In genomic region chr11:84516501-84517240, GRCm38 (mm10) we compare ENCODE assay signal across 22 mouse cellular contexts. TPM values are rescaled to one million over a fixed set of nuclear protein-coding genes. Genes with fewer than 3 reads are reported as not detected.
DNase-seq lines count a peak whose midpoint lies in the region; ATAC-seq lines count a peak whose summit lies in the region.
"Had no signal": no experiment of that assay in that cellular context is flagged by ENCODE, and none has a peak within 500 bp of the region (broad histone marks: within the 10 kb centered on the region; RNA-seq: fewer than 3 reads in every experiment).

No protein-coding gene starts in this region.

- peaks cover 63% of the 10 kb centered on the region for H3K27me3 ChIP-seq in hindbrain, embryonic 11.5 days (ENCODE audit: control insufficient read depth, insufficient read depth, low read length)
- peaks cover 79% of the 10 kb centered on the region for H3K27me3 ChIP-seq in hindbrain, embryonic 10.5 days (ENCODE audit: insufficient read depth, poor library complexity, severe bottlenecking)
- H3K27me3 ChIP-seq in hindbrain, embryonic 15.5 days = peaks cover 33% of the 10 kb centered on the region
- H3K27me3 ChIP-seq in midbrain, embryonic 12.5 days = peaks cover 64% of the 10 kb centered on the region
- peaks cover 70% of the 10 kb centered on the region for H3K27me3 ChIP-seq in neural tube, embryonic 13.5 days

- no peaks in the 10 kb centered on the region for H3K9me3 ChIP-seq in hindbrain, embryonic 11.5 days (ENCODE audit: control insufficient read depth, low read length)
- 0 out of 2 replicates have a peak, but pooled peaks cover 2% of the 10 kb centered on the region for H3K9me3 ChIP-seq in hindbrain, embryonic 10.5 days
- H3K9me3 ChIP-seq in hindbrain, embryonic 15.5 days = no peaks in the 10 kb centered on the region
- H3K9me3 ChIP-seq in midbrain, embryonic 12.5 days = no peaks in the 10 kb centered on the region
- no peaks in the 10 kb centered on the region for H3K9me3 ChIP-seq in neural tube, embryonic 13.5 days

- peak overlapping the region; percentile 6; the same call in 1 of the 2 replicates for H3K4me2 ChIP-seq in hindbrain, embryonic 11.5 days (replicated peaks; ENCODE audit: low read depth, low read length)
- H3K4me2 ChIP-seq in hindbrain, embryonic 15.5 days = peak overlapping the region; percentile 84
- peak overlapping the region; percentile 31 for H3K4me2 ChIP-seq in midbrain, embryonic 12.5 days (replicated peaks)
- H3K4me2 ChIP-seq in neural tube, embryonic 13.5 days = peak overlapping the region; percentile 92
- H3K4me2 ChIP-seq: embryonic facial prominence, embryonic 13.5 days; liver, embryonic 11.5 days had no signal

- ATAC-seq in hindbrain, embryonic 11.5 days (ENCODE audit: low FRiP score) = no peak
- no peak for ATAC-seq in hindbrain, embryonic 15.5 days (ENCODE audit: low FRiP score, low read depth)
- ATAC-seq in midbrain, embryonic 12.5 days (ENCODE audit: low FRiP score, low read depth) = no peak
- ATAC-seq in neural tube, embryonic 13.5 days (ENCODE audit: low read depth) = no peak
- no peak for ATAC-seq in megakaryocyte progenitor cell, adult 5-6 weeks (replicated peaks; ENCODE audit: poor library complexity)
- ATAC-seq: intestine, postnatal 0 days had no signal

- DNase-seq in hindbrain, embryonic 11.5 days (ENCODE audit: low spot score) = no peak
- no peak for DNase-seq in hindbrain, embryonic 10.5 days (ENCODE audit: low spot score)
- DNase-seq in left cerebral cortex, adult 11 months (ENCODE audit: low spot score) = no peak
- DNase-seq: cerebellum, adult 8-10 months; heart, adult 18-20 months; heart, postnatal 4 days; kidney, postnatal 14 days; lung, adult 2 months; right cerebral cortex, postnatal 14 days; spleen, adult 18-20 months; thymus, postnatal 4 days had no signal

- no peaks in the 10 kb centered on the region for H3K4me1 ChIP-seq in hindbrain, embryonic 11.5 days (replicated peaks; ENCODE audit: control insufficient read depth, insufficient read depth, low read length)
- H3K4me1 ChIP-seq in hindbrain, embryonic 10.5 days (replicated peaks) = peaks cover 30% of the 10 kb centered on the region
- peaks cover 24% of the 10 kb centered on the region for H3K4me1 ChIP-seq in hindbrain, embryonic 15.5 days (replicated peaks)
- peaks cover 17% of the 10 kb centered on the region for H3K4me1 ChIP-seq in midbrain, embryonic 12.5 days
- peaks cover 34% of the 10 kb centered on the region for H3K4me1 ChIP-seq in neural tube, embryonic 13.5 days (replicated peaks)

- no peak overlapping the region for H3K4me3 ChIP-seq in hindbrain, embryonic 11.5 days (ENCODE audit: low read depth, low read length)
- H3K4me3 ChIP-seq in hindbrain, embryonic 10.5 days = no peak overlapping the region
- peak overlapping the region; percentile 24 for H3K4me3 ChIP-seq in hindbrain, embryonic 15.5 days
- H3K4me3 ChIP-seq in midbrain, embryonic 12.5 days = peak overlapping the region; percentile 7
- H3K4me3 ChIP-seq in neural tube, embryonic 13.5 days = peak overlapping the region; percentile 29
- H3K4me3 ChIP-seq: embryonic facial prominence, embryonic 13.5 days had no signal

- H3K27ac ChIP-seq in hindbrain, embryonic 11.5 days (ENCODE audit: low read depth, low read length) = no peak overlapping the region
- no peak overlapping the region for H3K27ac ChIP-seq in hindbrain, embryonic 10.5 days
- peak overlapping the region; percentile 85 for H3K27ac ChIP-seq in hindbrain, embryonic 15.5 days (replicated peaks)
- peak overlapping the region; percentile 52 for H3K27ac ChIP-seq in midbrain, embryonic 12.5 days (replicated peaks)
- H3K27ac ChIP-seq in neural tube, embryonic 13.5 days (replicated peaks) = peak overlapping the region; percentile 94
- H3K27ac ChIP-seq: embryonic facial prominence, embryonic 13.5 days had no signal

- 0 out of 2 replicates have a peak overlapping the region, but pooled peaks have one; percentile 16 for H3K9ac ChIP-seq in hindbrain, embryonic 11.5 days (ENCODE audit: low read depth, low read length)
- peak overlapping the region; percentile 57 for H3K9ac ChIP-seq in hindbrain, embryonic 15.5 days
- no peak overlapping the region for H3K9ac ChIP-seq in midbrain, embryonic 12.5 days (replicated peaks)
- H3K9ac ChIP-seq in neural tube, embryonic 13.5 days = peak overlapping the region; percentile 76
- H3K9ac ChIP-seq: embryonic facial prominence, embryonic 13.5 days had no signal

- WGBS in hindbrain, embryonic 11.5 days = 11% methylated on average over 14 of the region's 14 CpGs
- 8% methylated on average over 14 of the region's 14 CpGs for WGBS in hindbrain, embryonic 10.5 days
- 8% methylated on average over 14 of the region's 14 CpGs for WGBS in hindbrain, embryonic 15.5 days
- 6% methylated on average over 14 of the region's 14 CpGs for WGBS in midbrain, embryonic 12.5 days
- 5% methylated on average over 14 of the region's 14 CpGs for WGBS in neural tube, embryonic 13.5 days

- H3K36me3 ChIP-seq in hindbrain, embryonic 11.5 days (ENCODE audit: control insufficient read depth, insufficient read depth, low read length) = no peaks in the 10 kb centered on the region
- H3K36me3 ChIP-seq in hindbrain, embryonic 10.5 days = 0 out of 2 replicates have a peak, but pooled peaks cover 7% of the 10 kb centered on the region
- no peaks in the 10 kb centered on the region for H3K36me3 ChIP-seq in hindbrain, embryonic 15.5 days
- no peaks in the 10 kb centered on the region for H3K36me3 ChIP-seq in midbrain, embryonic 12.5 days
- peaks cover 4% of the 10 kb centered on the region; the same call in 1 of the 2 replicates for H3K36me3 ChIP-seq in neural tube, embryonic 13.5 days
- H3K36me3 ChIP-seq: embryonic facial prominence, embryonic 13.5 days had no signal

RNA-seq across cellular contexts. Expression of gene Aatf, which starts 3.3 kb away (rescaled TPM):
- polyA plus RNA-seq in hindbrain, embryonic 11.5 days (2014; fragmentation: Nextera tagmentation; extraction: Ambion mirVana) = 59.9 and 64.5 TPM in 2 replicates
- 46.8 and 52.1 TPM in 2 replicates for polyA plus RNA-seq in hindbrain, embryonic 10.5 days (2016; fragmentation: Nextera tagmentation; extraction: Ambion mirVana)
- polyA plus RNA-seq in hindbrain, embryonic 15.5 days (2015; fragmentation: Nextera tagmentation; extraction: Ambion mirVana) = 50.8 and 53.3 TPM in 2 replicates
- 56.6 and 58.8 TPM in 2 replicates for polyA plus RNA-seq in midbrain, embryonic 12.5 days (2016; fragmentation: Nextera tagmentation; extraction: Ambion mirVana)
- polyA plus RNA-seq in neural tube, embryonic 13.5 days (2015; fragmentation: Nextera tagmentation; extraction: Ambion mirVana) = 50.0 and 51.7 TPM in 2 replicates
- total RNA-seq in megakaryocyte progenitor cell, adult 5-6 weeks (2015) = 56.9 and 60.5 TPM in 2 replicates
- 98.8 and 108 TPM in 2 replicates for total RNA-seq in megakaryocyte progenitor cell, adult 5-6 weeks (2017)

RNA-seq across cellular contexts. Expression of gene Lhx1, which starts 8.7 kb away (rescaled TPM):
- polyA plus RNA-seq in hindbrain, embryonic 11.5 days (2014; fragmentation: Nextera tagmentation; extraction: Ambion mirVana) = 53.3 and 57.3 TPM in 2 replicates
- 9.8 and 30.5 TPM in 2 replicates for polyA plus RNA-seq in hindbrain, embryonic 10.5 days (2016; fragmentation: Nextera tagmentation; extraction: Ambion mirVana)
- 37.5 and 54.5 TPM in 2 replicates for polyA plus RNA-seq in hindbrain, embryonic 15.5 days (2015; fragmentation: Nextera tagmentation; extraction: Ambion mirVana)
- polyA plus RNA-seq in midbrain, embryonic 12.5 days (2016; fragmentation: Nextera tagmentation; extraction: Ambion mirVana) = 50.5 and 55.0 TPM in 2 replicates
- polyA plus RNA-seq in neural tube, embryonic 13.5 days (2015; fragmentation: Nextera tagmentation; extraction: Ambion mirVana) = 50.0 and 58.8 TPM in 2 replicates
- not detected in 2 replicates for total RNA-seq in megakaryocyte progenitor cell, adult 5-6 weeks (2015)
- 0.07 TPM in 1 of 2 replicates, not detected in the other for total RNA-seq in megakaryocyte progenitor cell, adult 5-6 weeks (2017)
- total RNA-seq: adrenal gland, adult 18-20 months; gastrocnemius, adult 8-10 months; heart, adult 18-20 months; heart, postnatal 4 days; megakaryocyte-erythroid progenitor cell, adult 5-6 weeks had no signal
- polyA plus RNA-seq: heart, embryonic 14.5 days; lung, adult 2 months had no signal

Comparison
In these comparisons a context has a peak if more than half of its experiments do, and no peak if none do; other contexts are left out.
1. H3K27ac ChIP-seq: peak in hindbrain, embryonic 15.5 days (single experiment), midbrain, embryonic 12.5 days (single experiment) and neural tube, embryonic 13.5 days (single experiment); none in hindbrain, embryonic 11.5 days (single experiment) and hindbrain, embryonic 10.5 days (single experiment).
2. H3K4me3 ChIP-seq: peak in hindbrain, embryonic 15.5 days (single experiment), midbrain, embryonic 12.5 days (single experiment) and neural tube, embryonic 13.5 days (single experiment); none in hindbrain, embryonic 11.5 days (single experiment) and hindbrain, embryonic 10.5 days (single experiment).
3. H3K4me2 ChIP-seq: peak in every context shown above with its lines; median percentile 92 in neural tube, embryonic 13.5 days; 84 in hindbrain, embryonic 15.5 days; 31 in midbrain, embryonic 12.5 days; 6 in hindbrain, embryonic 11.5 days.